ENCODE assay signal across 7 mouse cellular contexts in genomic region chr4:140246180-140247005, GRCm38 (mm10). TPM values are rescaled to one million over a fixed set of nuclear protein-coding genes. Genes with fewer than 3 reads are reported as not detected.
DNase-seq lines count a peak whose midpoint lies in the region; ATAC-seq lines count a peak whose summit lies in the region.

TSS of gene Igsf21 (minus strand) at chr4:140246784.

- no peak for DNase-seq in lung, postnatal 10 days
- peak; percentile 75 for DNase-seq in embryo, embryonic 10 days (ENCODE audit: low spot score)
- DNase-seq in liver, embryonic 11.5 days (ENCODE audit: low spot score) = peak; percentile 41

- no peaks in the 10 kb centered on the region for H3K9me3 ChIP-seq in lung, embryonic 15.5 days
- no peaks in the 10 kb centered on the region for H3K9me3 ChIP-seq in hindbrain, embryonic 13.5 days
- H3K9me3 ChIP-seq in liver, embryonic 11.5 days (ENCODE audit: control insufficient read depth, low read length) = no peaks in the 10 kb centered on the region
- H3K9me3 ChIP-seq in stomach, embryonic 16.5 days (replicated peaks; ENCODE audit: control insufficient read depth, low read length) = no peaks in the 10 kb centered on the region

- H3K4me2 ChIP-seq in lung, embryonic 15.5 days = peak within 1 kb of the TSS; percentile 46
- peak within 1 kb of the TSS; percentile 90 for H3K4me2 ChIP-seq in hindbrain, embryonic 13.5 days
- peak within 1 kb of the TSS; percentile 50 for H3K4me2 ChIP-seq in liver, embryonic 11.5 days
- peak within 1 kb of the TSS; percentile 36 for H3K4me2 ChIP-seq in stomach, embryonic 16.5 days (ENCODE audit: low read depth, low read length)

- 0 out of 2 replicates have a peak, but pooled peaks have one; percentile 29 for ATAC-seq in lung, embryonic 15.5 days (ENCODE audit: borderline replicate concordance, extremely low read depth, low FRiP score, low TSS enrichment)
- peak; percentile 71 for ATAC-seq in hindbrain, embryonic 13.5 days (ENCODE audit: low FRiP score)
- ATAC-seq in liver, embryonic 11.5 days (replicated peaks; ENCODE audit: low FRiP score) = no peak
- ATAC-seq in stomach, embryonic 16.5 days (ENCODE audit: insufficient read depth, low FRiP score) = no peak
- ATAC-seq in megakaryocyte-erythroid progenitor cell, adult 5-6 weeks (replicated peaks; ENCODE audit: low FRiP score, low TSS enrichment, poor library complexity, severe bottlenecking) = no peak

- peaks cover 6% of the 10 kb centered on the region for H3K4me1 ChIP-seq in lung, embryonic 15.5 days
- H3K4me1 ChIP-seq in hindbrain, embryonic 13.5 days (replicated peaks) = peaks cover 62% of the 10 kb centered on the region
- no peaks in the 10 kb centered on the region for H3K4me1 ChIP-seq in liver, embryonic 11.5 days (replicated peaks; ENCODE audit: control insufficient read depth, insufficient read depth, low read length)
- H3K4me1 ChIP-seq in stomach, embryonic 16.5 days (ENCODE audit: control insufficient read depth, insufficient read depth, low read length) = no peaks in the 10 kb centered on the region

- WGBS in lung, embryonic 15.5 days = 1% methylated on average over 54 of the region's 90 CpGs
- under 1% methylated on average over 79 of the region's 90 CpGs for WGBS in hindbrain, embryonic 13.5 days
- 2% methylated on average over 73 of the region's 90 CpGs for WGBS in liver, embryonic 11.5 days
- WGBS in stomach, embryonic 16.5 days = under 1% methylated on average over 82 of the region's 90 CpGs

- H3K36me3 ChIP-seq in lung, embryonic 15.5 days = no peaks in the 10 kb centered on the region
- H3K36me3 ChIP-seq in hindbrain, embryonic 13.5 days = no peaks in the 10 kb centered on the region
- H3K36me3 ChIP-seq in liver, embryonic 11.5 days (ENCODE audit: control insufficient read depth, insufficient read depth, low read length) = no peaks in the 10 kb centered on the region
- no peaks in the 10 kb centered on the region for H3K36me3 ChIP-seq in stomach, embryonic 16.5 days (ENCODE audit: control insufficient read depth, insufficient read depth, low read length)

- H3K4me3 ChIP-seq in lung, embryonic 15.5 days = peak within 1 kb of the TSS; percentile 10; the same call in 1 of the 2 replicates
- peak within 1 kb of the TSS; percentile 66 for H3K4me3 ChIP-seq in hindbrain, embryonic 13.5 days
- H3K4me3 ChIP-seq in liver, embryonic 11.5 days (ENCODE audit: low read depth, low read length) = peak within 1 kb of the TSS; percentile 24
- H3K4me3 ChIP-seq in stomach, embryonic 16.5 days (replicated peaks; ENCODE audit: low read length) = peak within 1 kb of the TSS; percentile 23

- peaks cover 84% of the 10 kb centered on the region for H3K27me3 ChIP-seq in lung, embryonic 15.5 days
- H3K27me3 ChIP-seq in hindbrain, embryonic 13.5 days = peaks cover 85% of the 10 kb centered on the region
- H3K27me3 ChIP-seq in liver, embryonic 11.5 days (replicated peaks; ENCODE audit: control insufficient read depth, insufficient read depth, low read length) = peaks cover 74% of the 10 kb centered on the region
- H3K27me3 ChIP-seq in stomach, embryonic 16.5 days (ENCODE audit: control insufficient read depth, insufficient read depth, low read length) = peaks cover 74% of the 10 kb centered on the region

- H3K9ac ChIP-seq in lung, embryonic 15.5 days = no peak within 1 kb of the TSS
- peak within 1 kb of the TSS; percentile 86 for H3K9ac ChIP-seq in hindbrain, embryonic 13.5 days
- H3K9ac ChIP-seq in liver, embryonic 11.5 days (ENCODE audit: low read depth, low read length) = no peak within 1 kb of the TSS
- H3K9ac ChIP-seq in stomach, embryonic 16.5 days (ENCODE audit: low read length) = no peak within 1 kb of the TSS

- H3K27ac ChIP-seq in lung, embryonic 15.5 days = no peak within 1 kb of the TSS
- H3K27ac ChIP-seq in hindbrain, embryonic 13.5 days = peak within 1 kb of the TSS; percentile 87
- H3K27ac ChIP-seq in liver, embryonic 11.5 days (ENCODE audit: low read depth, low read length) = no peak within 1 kb of the TSS
- H3K27ac ChIP-seq in stomach, embryonic 16.5 days (ENCODE audit: low read length) = no peak within 1 kb of the TSS

RNA-seq across cellular contexts. Expression of gene Igsf21, which starts in this region (rescaled TPM):
- polyA plus RNA-seq in lung, embryonic 15.5 days (2015; fragmentation: Nextera tagmentation; extraction: Ambion mirVana) = 0.13 and 0.39 TPM in 2 replicates
- 45.4 and 46.4 TPM in 2 replicates for polyA plus RNA-seq in hindbrain, embryonic 13.5 days (2015; fragmentation: Nextera tagmentation; extraction: Ambion mirVana)
- 0.32 and 0.44 TPM in 2 replicates for polyA plus RNA-seq in liver, embryonic 11.5 days (2014; fragmentation: Nextera tagmentation; extraction: Ambion mirVana)
- 1.3 and 1.5 TPM in 2 replicates for polyA plus RNA-seq in stomach, embryonic 16.5 days (2015; fragmentation: Nextera tagmentation; extraction: Ambion mirVana)
- total RNA-seq in megakaryocyte-erythroid progenitor cell, adult 5-6 weeks (2014; fragmentation: Nextera tagmentation) = not detected in 2 replicates
- total RNA-seq in megakaryocyte-erythroid progenitor cell, adult 5-6 weeks (2017) = not detected in 2 replicates

Comparison
In these comparisons a context has a peak if more than half of its experiments do, and no peak if none do; other contexts are left out.
1. RNA of gene Igsf21 (polyA plus RNA-seq): 45.4 to 46.4 TPM in hindbrain, embryonic 13.5 days; 1.3 to 1.5 TPM in stomach, embryonic 16.5 days, 0.32 to 0.44 TPM in liver, embryonic 11.5 days and 0.13 to 0.39 TPM in lung, embryonic 15.5 days; every median in the first group is over 10 times any median in the second.
2. Peak in ATAC-seq, H3K4me3 ChIP-seq and H3K4me2 ChIP-seq in lung, embryonic 15.5 days; RNA of the gene not detected or under 1 TPM.
3. Peak in DNase-seq, H3K4me3 ChIP-seq and H3K4me2 ChIP-seq in liver, embryonic 11.5 days; RNA of the gene not detected or under 1 TPM.
4. H3K4me2 ChIP-seq: peak in every context shown above with its lines; median percentile 90 in hindbrain, embryonic 13.5 days; 50 in liver, embryonic 11.5 days; 46 in lung, embryonic 15.5 days; 36 in stomach, embryonic 16.5 days.
5. H3K4me3 ChIP-seq: peak in every context shown above with its lines; median percentile 66 in hindbrain, embryonic 13.5 days; 24 in liver, embryonic 11.5 days; 23 in stomach, embryonic 16.5 days; 10 in lung, embryonic 15.5 days.